In the genomic region with DNA sequence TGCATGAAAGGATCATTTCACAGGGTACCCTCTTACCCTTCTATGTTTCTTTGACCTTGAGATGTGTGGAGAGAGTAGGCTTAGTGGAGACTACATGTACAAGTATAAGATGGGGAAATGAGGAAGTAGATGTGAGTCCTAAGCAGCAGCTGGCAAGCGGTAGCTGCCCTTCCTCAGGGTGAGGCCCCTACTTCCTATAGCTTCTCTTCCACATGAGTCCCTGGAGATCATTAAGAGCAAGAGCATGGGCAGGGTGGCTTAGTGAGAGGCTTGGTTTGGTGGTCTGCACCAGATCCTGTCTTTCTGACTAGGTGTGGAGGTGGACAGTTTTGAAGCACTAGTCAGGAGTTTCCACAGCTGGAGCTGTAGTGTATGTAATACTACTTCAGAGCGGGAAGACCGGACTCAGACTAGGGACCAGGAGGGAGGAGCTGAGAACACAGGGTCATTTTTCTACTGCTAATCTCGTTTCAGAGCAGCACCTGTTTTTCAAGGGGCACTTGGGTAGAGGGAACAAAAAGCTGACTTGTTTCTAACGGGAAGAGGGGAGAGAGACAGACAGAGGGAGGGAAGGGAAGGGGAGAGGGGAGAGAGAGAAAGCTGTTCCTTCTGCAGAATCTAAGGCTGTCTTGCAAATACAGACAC, we compare ENCODE assay signal across 10 mouse cellular contexts. TPM values are rescaled to one million over a fixed set of nuclear protein-coding genes. Genes with fewer than 3 reads are reported as not detected.
DNase-seq lines count a peak whose midpoint lies in the region; ATAC-seq and TF ChIP-seq lines count a peak whose summit lies in the region.
"Had no signal": no experiment of that assay in that cellular context is flagged by ENCODE, and none has a peak within 500 bp of the region (broad histone marks: within the 10 kb centered on the region; RNA-seq: fewer than 3 reads in every experiment).

No protein-coding gene starts in this region.

- DNase-seq in heart, postnatal 10 days, result no peak
- DNase-seq in B cell, adult 2 months, result peak; percentile 19 to 35
- no peak for DNase-seq in forebrain, postnatal 0 days
- DNase-seq in gastrocnemius, postnatal 36 days, result no peak
- no peak for DNase-seq in thymus, adult 18-20 months
- DNase-seq in left cerebral cortex, adult 8-10 months (ENCODE audit: low spot score in 2 of 2), result no peak
- DNase-seq: adrenal gland, adult 8-10 months; lung, postnatal 14 days had no signal

- H3K4me3 ChIP-seq in heart, embryonic 11.5 days (ENCODE audit: low read depth, low read length), result no peak overlapping the region
- no peak overlapping the region for H3K4me3 ChIP-seq in forebrain, postnatal 0 days (ENCODE audit: low read depth, low read length)

- ATAC-seq in heart, embryonic 11.5 days (replicated peaks; ENCODE audit: insufficient number of reproducible peaks, low FRiP score, low TSS enrichment), result no peak
- ATAC-seq in forebrain, postnatal 0 days, result no peak
- ATAC-seq in megakaryocyte progenitor cell, adult 5-6 weeks (replicated peaks; ENCODE audit: poor library complexity), result peak; percentile 69

- no peak for TF ChIP-seq CTCF in forebrain, postnatal 0 days (IDR thresholded peaks at IDR 0.05; ENCODE audit: low read depth)

- no peak overlapping the region for H3K4me2 ChIP-seq in heart, embryonic 11.5 days
- H3K4me2 ChIP-seq in forebrain, postnatal 0 days (ENCODE audit: low read depth), result no peak overlapping the region

- no peak overlapping the region for H3K9ac ChIP-seq in heart, embryonic 11.5 days (ENCODE audit: low read depth, low read length)
- no peak overlapping the region for H3K9ac ChIP-seq in forebrain, postnatal 0 days

- peaks cover 21% of the 10 kb centered on the region for H3K4me1 ChIP-seq in heart, embryonic 11.5 days (ENCODE audit: control insufficient read depth, insufficient read depth, low read length)
- no peaks in the 10 kb centered on the region for H3K4me1 ChIP-seq in forebrain, postnatal 0 days (ENCODE audit: insufficient read depth)

- no peaks in the 10 kb centered on the region for H3K9me3 ChIP-seq in heart, embryonic 11.5 days (replicated peaks; ENCODE audit: control insufficient read depth, low read length)
- no peaks in the 10 kb centered on the region for H3K9me3 ChIP-seq in forebrain, postnatal 0 days (ENCODE audit: low read length)

- intact Hi-C loops in heart, postnatal 10 days (cut with DNase I), result loop anchor here (10.0 kb wide), 1 partner anchor 312 kb away; no protein-coding TSS in a partner anchor
- intact Hi-C loops in gastrocnemius, postnatal 36 days (cut with DNase I), result no loop called here

- no peaks in the 10 kb centered on the region for H3K27me3 ChIP-seq in heart, embryonic 11.5 days (ENCODE audit: control insufficient read depth, insufficient read depth, low read length)
- H3K27me3 ChIP-seq in forebrain, postnatal 0 days (ENCODE audit: insufficient read depth, low read length), result no peaks in the 10 kb centered on the region

- H3K36me3 ChIP-seq in heart, embryonic 11.5 days (ENCODE audit: control insufficient read depth, insufficient read depth, low read length), result peaks cover 18% of the 10 kb centered on the region
- peaks cover 44% of the 10 kb centered on the region for H3K36me3 ChIP-seq in forebrain, postnatal 0 days (ENCODE audit: insufficient read depth)

- peak overlapping the region; percentile 35 for H3K27ac ChIP-seq in heart, embryonic 11.5 days (ENCODE audit: low read depth, low read length)
- peak overlapping the region; percentile 50; the same call in 1 of the 2 replicates for H3K27ac ChIP-seq in forebrain, postnatal 0 days (ENCODE audit: low read depth, low read length)

- WGBS in heart, embryonic 11.5 days (ENCODE audit: insufficient replicate concordance), result 40% methylated on average over 5 of the region's 5 CpGs
- 29% methylated on average over 5 of the region's 5 CpGs for WGBS in forebrain, postnatal 0 days

RNA-seq across cellular contexts. Expression of a gene that starts 25.3 kb away (rescaled TPM):
- polyA plus RNA-seq in heart, embryonic 11.5 days (2014; fragmentation: Nextera tagmentation; extraction: Ambion mirVana), result 191 and 256 TPM in 2 replicates
- total RNA-seq in heart, postnatal 10 days (2021), result 100 to 1,000 TPM; 269 to 276 TPM
- 284 and 301 TPM in 2 replicates for total RNA-seq in forebrain, postnatal 0 days (2014; rRNA removed)
- 374 and 392 TPM in 2 replicates for polyA plus RNA-seq in forebrain, postnatal 0 days (2015; fragmentation: Nextera tagmentation; extraction: Ambion mirVana)
- 8.3 and 15.7 TPM in 2 replicates for total RNA-seq in megakaryocyte progenitor cell, adult 5-6 weeks (2015)
- total RNA-seq in megakaryocyte progenitor cell, adult 5-6 weeks (2017), result 34.4 and 37.3 TPM in 2 replicates
- total RNA-seq in gastrocnemius, postnatal 36 days (2021), result 100 to 1,000 TPM; 217 to 221 TPM
- 100 to 1,000 TPM; 221 to 258 (median 249) TPM for total RNA-seq in left cerebral cortex, adult 8-10 months (2022)

Comparison
In these comparisons a context has a peak if more than half of its experiments do, and no peak if none do; other contexts are left out.
1. DNase-seq: peak in B cell, adult 2 months (2 of 2); none in heart, postnatal 10 days (0 of 2), forebrain, postnatal 0 days (single experiment), gastrocnemius, postnatal 36 days (0 of 2), thymus, adult 18-20 months (0 of 2) and left cerebral cortex, adult 8-10 months (0 of 2).